Comparison of ENCODE assay signal across 21 mouse cellular contexts in genomic region chr7:6153131-6153530, GRCm38 (mm10). TPM values are rescaled to one million over a fixed set of nuclear protein-coding genes. Genes with fewer than 3 reads are reported as not detected.
A peak's percentile ranks its signal among the peaks of the same experiment; 100 is the strongest.
DNase-seq lines count a peak whose midpoint lies in the region; ATAC-seq and TF ChIP-seq lines count a peak whose summit lies in the region.
"Had no signal": no experiment of that assay in that cellular context is flagged by ENCODE, and none has a peak within 500 bp of the region (broad histone marks: within the 10 kb centered on the region; RNA-seq: fewer than 3 reads in every experiment).

No protein-coding gene starts in this region.

- peaks cover 40% of the 10 kb centered on the region for H3K4me1 ChIP-seq in forebrain, embryonic 10.5 days
- H3K4me1 ChIP-seq in forebrain, postnatal 0 days (ENCODE audit: insufficient read depth), result peaks cover 12% of the 10 kb centered on the region
- H3K4me1 ChIP-seq in kidney, embryonic 15.5 days, result peaks cover 52% of the 10 kb centered on the region
- H3K4me1 ChIP-seq in brown adipose tissue, adult 24 weeks (ENCODE audit: control insufficient read depth, insufficient read depth, insufficient read length, low read length), result peaks cover 47% of the 10 kb centered on the region

- peak overlapping the region; percentile 87; the same call in 1 of the 2 replicates for H3K4me3 ChIP-seq in forebrain, embryonic 10.5 days
- H3K4me3 ChIP-seq in forebrain, postnatal 0 days (ENCODE audit: low read depth, low read length), result no peak overlapping the region
- H3K4me3 ChIP-seq in kidney, embryonic 15.5 days (replicated peaks), result no peak overlapping the region
- 0 out of 2 replicates have a peak overlapping the region, but pooled peaks have one; percentile 2 for H3K4me3 ChIP-seq in brown adipose tissue, adult 24 weeks (ENCODE audit: insufficient read depth, low read depth, low read length)
- H3K4me3 ChIP-seq: left cerebral cortex, adult 2 months had no signal

- no peak overlapping the region for H3K4me2 ChIP-seq in forebrain, postnatal 0 days (ENCODE audit: low read depth)
- no peak overlapping the region for H3K4me2 ChIP-seq in kidney, embryonic 15.5 days

- ATAC-seq in forebrain, postnatal 0 days, result no peak
- ATAC-seq in kidney, embryonic 15.5 days (replicated peaks; ENCODE audit: low FRiP score), result no peak
- ATAC-seq: hindbrain, embryonic 16.5 days; midbrain, embryonic 13.5 days had no signal

- H3K27ac ChIP-seq in forebrain, embryonic 10.5 days, result no peak overlapping the region
- no peak overlapping the region for H3K27ac ChIP-seq in forebrain, postnatal 0 days (ENCODE audit: low read depth, low read length)
- H3K27ac ChIP-seq in kidney, embryonic 15.5 days, result no peak overlapping the region
- peak overlapping the region; percentile 97 for H3K27ac ChIP-seq in brown adipose tissue, adult 24 weeks (replicated peaks; ENCODE audit: low read depth, low read length)
- H3K27ac ChIP-seq: left cerebral cortex, adult 2 months; midbrain, embryonic 13.5 days had no signal

- DNase-seq in forebrain, embryonic 10.5 days (ENCODE audit: extremely low spot score, low spot score), result no peak
- no peak for DNase-seq in forebrain, postnatal 0 days
- DNase-seq in kidney, postnatal 36 days, result no peak
- peak; percentile 57 for DNase-seq in NIH3T3 (ENCODE audit: low read depth)
- DNase-seq in spleen, postnatal 36 days (ENCODE audit: low spot score in 2 of 2), result no peak
- DNase-seq in layer of hippocampus, adult 18-20 months (ENCODE audit: low spot score in 2 of 2), result no peak
- DNase-seq: gastrocnemius, postnatal 25 days; kidney, adult 9 months; right cerebral cortex, postnatal 14 days had no signal

- no peaks in the 10 kb centered on the region for H3K27me3 ChIP-seq in forebrain, embryonic 10.5 days (ENCODE audit: poor library complexity, severe bottlenecking)
- no peaks in the 10 kb centered on the region for H3K27me3 ChIP-seq in forebrain, postnatal 0 days (ENCODE audit: insufficient read depth, low read length)
- H3K27me3 ChIP-seq in kidney, embryonic 15.5 days, result no peaks in the 10 kb centered on the region
- H3K27me3 ChIP-seq: midbrain, embryonic 13.5 days had no signal

- no peaks in the 10 kb centered on the region for H3K36me3 ChIP-seq in forebrain, embryonic 10.5 days (replicated peaks)
- H3K36me3 ChIP-seq in forebrain, postnatal 0 days (ENCODE audit: insufficient read depth), result no peaks in the 10 kb centered on the region
- H3K36me3 ChIP-seq in kidney, embryonic 15.5 days, result no peaks in the 10 kb centered on the region
- H3K36me3 ChIP-seq: midbrain, embryonic 13.5 days had no signal

- H3K9ac ChIP-seq in forebrain, postnatal 0 days, result no peak overlapping the region
- H3K9ac ChIP-seq in kidney, embryonic 15.5 days, result 0 out of 2 replicates have a peak overlapping the region, but pooled peaks have one; percentile 26
- H3K9ac ChIP-seq: midbrain, embryonic 13.5 days had no signal

- TF ChIP-seq CTCF in forebrain, postnatal 0 days (IDR thresholded peaks at IDR 0.05; ENCODE audit: low read depth), result no peak

- whole genome bisulfite sequencing in forebrain, embryonic 10.5 days, result 90% methylated on average over 3 of the region's 3 CpGs
- WGBS in forebrain, postnatal 0 days, result 89% methylated on average over 3 of the region's 3 CpGs
- 82% methylated on average over 3 of the region's 3 CpGs for WGBS in kidney, embryonic 15.5 days

- 0 out of 2 replicates have a peak, but pooled peaks cover 5% of the 10 kb centered on the region for H3K9me3 ChIP-seq in forebrain, embryonic 10.5 days
- no peaks in the 10 kb centered on the region for H3K9me3 ChIP-seq in forebrain, postnatal 0 days (ENCODE audit: low read length)
- no peaks in the 10 kb centered on the region for H3K9me3 ChIP-seq in kidney, embryonic 15.5 days (replicated peaks)
- H3K9me3 ChIP-seq: midbrain, embryonic 13.5 days had no signal

RNA-seq across cellular contexts. Expression of gene Zfp787, which starts 2.7 kb away (rescaled TPM):
- polyA plus RNA-seq in forebrain, embryonic 10.5 days (2016; fragmentation: Nextera tagmentation; extraction: Ambion mirVana), result 23.7 and 24.4 TPM in 2 replicates
- 51.1 and 73.6 TPM in 2 replicates for total RNA-seq in forebrain, postnatal 0 days (2014; rRNA removed)
- 41.0 and 66.1 TPM in 2 replicates for polyA plus RNA-seq in forebrain, postnatal 0 days (2015; fragmentation: Nextera tagmentation; extraction: Ambion mirVana)
- polyA plus RNA-seq in kidney, embryonic 15.5 days (2015; fragmentation: Nextera tagmentation; extraction: Ambion mirVana), result 30.7 and 31.9 TPM in 2 replicates
- polyA plus RNA-seq in brown adipose tissue, adult 24 weeks (2012; ENCODE audit: insufficient read depth, insufficient read length, missing spikeins), result 28.2 and 41.7 TPM in 2 replicates
- 10 to 100 TPM; 27.5 to 28.5 TPM for total RNA-seq in layer of hippocampus, adult 18-20 months (2021)

RNA-seq across cellular contexts. Expression of gene Zfp444, which starts 18.9 kb away (rescaled TPM):
- 69.8 and 78.2 TPM in 2 replicates for polyA plus RNA-seq in forebrain, embryonic 10.5 days (2016; fragmentation: Nextera tagmentation; extraction: Ambion mirVana)
- total RNA-seq in forebrain, postnatal 0 days (2014; rRNA removed), result 76.9 and 81.7 TPM in 2 replicates
- 86.2 and 100 TPM in 2 replicates for polyA plus RNA-seq in forebrain, postnatal 0 days (2015; fragmentation: Nextera tagmentation; extraction: Ambion mirVana)
- 65.5 and 71.4 TPM in 2 replicates for polyA plus RNA-seq in kidney, embryonic 15.5 days (2015; fragmentation: Nextera tagmentation; extraction: Ambion mirVana)
- polyA plus RNA-seq in brown adipose tissue, adult 24 weeks (2012; ENCODE audit: insufficient read depth, insufficient read length, missing spikeins), result 5.1 and 7.7 TPM in 2 replicates
- 10 to 100 TPM; 45.8 to 61.9 TPM for total RNA-seq in layer of hippocampus, adult 18-20 months (2021)

RNA-seq across cellular contexts. Expression of gene Galp, which starts 43.8 kb away (rescaled TPM):
- not detected in 2 replicates for polyA plus RNA-seq in forebrain, embryonic 10.5 days (2016; fragmentation: Nextera tagmentation; extraction: Ambion mirVana)
- not detected in 2 replicates for total RNA-seq in forebrain, postnatal 0 days (2014; rRNA removed)
- polyA plus RNA-seq in forebrain, postnatal 0 days (2015; fragmentation: Nextera tagmentation; extraction: Ambion mirVana), result not detected in 2 replicates
- polyA plus RNA-seq in kidney, embryonic 15.5 days (2015; fragmentation: Nextera tagmentation; extraction: Ambion mirVana), result not detected in 2 replicates
- not detected in 2 replicates for polyA plus RNA-seq in brown adipose tissue, adult 24 weeks (2012; ENCODE audit: insufficient read depth, insufficient read length, missing spikeins)
- not detected for total RNA-seq in layer of hippocampus, adult 18-20 months (2021)
- total RNA-seq: ES-E14; gastrocnemius, postnatal 25 days; heart, postnatal 25 days; layer of hippocampus, adult 8-10 months; left cerebral cortex, adult 2 months had no signal
- polyA plus RNA-seq: embryonic facial prominence, embryonic 11.5 days; hindbrain, embryonic 16.5 days; limb, embryonic 11.5 days; liver, embryonic 16.5 days; midbrain, embryonic 13.5 days; urinary bladder, adult 2 months had no signal

Comparison
In these comparisons a context has a peak if more than half of its experiments do, and no peak if none do; other contexts are left out.
1. H3K4me3 ChIP-seq: peak in forebrain, embryonic 10.5 days (single experiment) and brown adipose tissue, adult 24 weeks (single experiment); none in forebrain, postnatal 0 days (single experiment) and kidney, embryonic 15.5 days (single experiment).